Mouse (Mus musculus) spleen, adult 18-20 months (tissue): ENCODE results near the gene Eno2.

Experiments
- DNase-seq, 2 experiments: peaks; one replicate each; pipeline ENCODE4 v3.0.0; 2022; ENCODE audit warnings: mixed read lengths in 2 of 2

Gene Eno2

GRCm38 (mm10) chr6:124738511-124739023 lies 30.9 kb downstream of the Eno2 start, which contains the start of gene Ptpn6:
TSS of gene Ptpn6 (minus strand) at chr6:124738714.
- DNase-seq: peak in 1 of 2 experiments; percentile 47

DNA sequence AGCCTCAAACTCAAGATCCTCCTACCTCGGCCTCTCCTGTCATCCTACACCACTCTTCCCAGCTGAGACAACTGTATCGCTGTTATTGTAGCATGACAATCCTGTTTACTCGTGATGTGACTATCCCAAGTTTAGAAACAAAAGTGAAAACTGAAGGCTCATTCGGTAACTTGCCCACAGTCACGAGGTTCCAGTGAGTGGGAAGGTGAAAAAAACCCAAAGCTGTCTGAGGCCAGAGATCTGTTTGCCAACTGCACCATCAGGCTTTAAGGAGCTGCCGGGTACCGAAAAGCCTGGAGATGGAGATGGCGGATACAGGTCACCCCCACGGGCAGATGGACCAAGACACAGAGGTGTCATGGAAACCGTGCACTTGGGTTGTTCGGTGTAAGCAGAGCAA lies 32.4 kb downstream of the Eno2 start:
- no peak for DNase-seq

DNA sequence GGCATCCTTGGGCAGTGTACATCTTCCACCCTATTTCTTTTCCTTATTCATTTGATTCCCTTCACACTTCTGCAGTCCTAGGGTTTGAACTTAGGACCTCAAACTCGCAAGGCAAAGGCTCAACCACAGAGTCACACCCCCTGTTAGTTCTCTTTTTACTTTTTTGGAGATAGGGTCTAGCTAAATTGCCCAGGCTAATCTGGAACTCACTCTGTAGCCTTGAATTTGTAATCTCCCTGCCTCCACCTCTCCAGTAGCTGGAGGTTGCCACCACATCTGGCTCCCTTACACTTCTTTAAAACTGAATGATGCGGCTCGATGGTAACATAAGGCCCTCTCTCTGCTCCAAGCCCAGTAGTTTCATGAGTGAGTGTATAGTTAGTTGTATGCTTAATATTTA lies 35.1 kb downstream of the Eno2 start:
- DNase-seq: no peak

- DNase-seq: peak; percentile 85 to 91
Measured at GRCm38 (mm10) chr6:124732476-124733370, 36.8 kb downstream of the Eno2 start.

GRCm38 (mm10) chr6:124731038-124731437 lies 38.4 kb downstream of the Eno2 start:
- no peak for DNase-seq

DNA sequence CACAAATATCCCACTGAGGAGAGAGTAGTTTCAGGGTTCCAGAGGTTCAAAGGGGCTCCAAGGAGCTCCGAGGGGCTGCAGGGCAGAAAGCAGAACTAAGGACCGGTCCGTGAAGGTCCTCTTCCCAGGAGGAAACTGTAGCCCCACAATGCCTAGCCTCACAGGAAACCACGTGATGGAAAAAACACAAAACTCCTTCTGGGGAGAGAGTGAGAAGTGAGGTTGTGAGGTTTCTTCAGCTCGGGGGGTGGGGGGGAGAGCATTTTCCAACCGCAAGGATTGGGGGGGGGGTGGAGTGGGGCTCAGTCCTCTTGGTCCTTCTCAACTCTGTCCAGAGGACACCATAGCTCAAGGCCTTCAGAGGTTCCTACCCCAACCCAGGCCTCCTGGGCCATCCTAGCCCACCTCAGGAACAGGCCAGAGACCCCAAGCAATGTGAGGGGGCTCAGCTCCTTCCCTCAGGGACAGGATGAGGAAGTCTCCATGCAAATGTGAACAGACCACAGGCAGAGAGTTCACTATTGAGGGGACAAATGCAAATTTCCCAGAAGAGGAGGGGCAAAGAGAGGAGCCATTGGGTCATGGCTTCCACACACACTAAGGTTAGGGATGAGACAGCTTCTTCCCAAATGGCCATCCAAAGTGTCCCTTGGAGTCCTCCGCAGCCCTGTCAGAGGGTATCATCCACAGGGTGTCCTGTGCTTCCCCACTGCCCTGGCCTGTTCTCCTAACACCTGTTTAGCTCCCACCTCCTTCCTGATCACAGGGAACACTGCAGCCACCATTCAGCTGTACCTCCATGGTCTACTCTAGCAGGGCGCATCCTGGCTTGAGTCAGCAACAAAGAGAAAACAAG lies 39.4 kb downstream of the Eno2 start:
- DNase-seq: peak; percentile 65 to 69

GRCm38 (mm10) chr6:124728621-124729020 lies 40.9 kb downstream of the Eno2 start:
- DNase-seq: no peak

GRCm38 (mm10) chr6:124724472-124724871 lies 45.0 kb downstream of the Eno2 start:
- no peak for DNase-seq

GRCm38 (mm10) chr6:124723541-124723940 lies 45.9 kb downstream of the Eno2 start:
- peak; percentile 55 to 56 for DNase-seq

- DNase-seq: no peak
Measured at GRCm38 (mm10) chr6:124722876-124723473, 46.5 kb downstream of the Eno2 start.

DNA sequence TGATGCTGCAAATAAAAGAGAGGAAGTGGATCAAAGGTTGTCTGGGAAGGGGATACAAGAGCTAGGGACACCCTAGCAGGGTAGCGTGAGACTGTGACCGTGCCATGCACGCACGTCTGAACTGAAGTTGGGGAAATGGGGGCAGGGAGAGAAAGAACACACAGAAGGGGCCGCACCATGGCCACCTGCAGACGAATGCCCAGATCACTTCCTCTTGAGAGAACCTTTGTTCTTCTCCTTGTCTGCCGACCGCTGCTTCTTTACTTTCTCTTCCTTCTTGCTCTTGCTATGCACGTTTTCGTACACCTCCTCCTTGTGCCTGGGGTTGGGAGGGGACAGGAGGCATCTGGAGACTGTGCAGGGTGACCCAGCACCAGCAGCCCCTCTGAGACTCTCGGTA lies 48.6 kb downstream of the Eno2 start:
- DNase-seq: peak; percentile 47 to 59

DNA sequence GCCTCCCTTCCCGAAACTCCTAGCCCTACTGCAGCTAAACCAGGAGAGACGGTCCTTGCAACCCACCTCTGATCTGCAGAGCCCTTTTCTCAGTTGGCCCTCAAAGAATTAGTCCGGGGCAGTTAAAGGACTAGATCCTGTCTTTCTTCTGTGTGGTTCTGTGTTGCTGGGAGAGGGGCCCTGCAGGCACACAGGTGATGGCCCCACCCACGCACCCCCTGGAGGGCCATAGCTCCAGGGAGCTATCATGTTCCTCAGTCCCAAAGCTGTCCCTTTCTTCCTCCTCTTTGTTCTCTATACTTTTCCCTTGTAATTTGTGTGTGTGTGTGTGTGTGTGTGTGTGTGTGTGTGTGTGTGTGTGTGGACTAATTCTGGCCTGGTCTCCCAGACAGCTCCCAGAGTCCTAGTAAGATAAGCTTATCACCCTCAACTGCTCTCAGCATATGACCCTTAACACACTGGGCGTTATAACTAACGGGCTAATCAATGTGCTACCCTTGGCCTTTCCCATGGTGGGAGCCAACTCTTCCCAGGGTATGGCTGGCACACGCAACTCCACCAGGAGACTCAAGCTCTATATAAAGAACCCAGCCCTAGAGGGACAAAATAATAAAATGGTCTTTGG lies 50.0 kb downstream of the Eno2 start:
- DNase-seq: no peak

DNA sequence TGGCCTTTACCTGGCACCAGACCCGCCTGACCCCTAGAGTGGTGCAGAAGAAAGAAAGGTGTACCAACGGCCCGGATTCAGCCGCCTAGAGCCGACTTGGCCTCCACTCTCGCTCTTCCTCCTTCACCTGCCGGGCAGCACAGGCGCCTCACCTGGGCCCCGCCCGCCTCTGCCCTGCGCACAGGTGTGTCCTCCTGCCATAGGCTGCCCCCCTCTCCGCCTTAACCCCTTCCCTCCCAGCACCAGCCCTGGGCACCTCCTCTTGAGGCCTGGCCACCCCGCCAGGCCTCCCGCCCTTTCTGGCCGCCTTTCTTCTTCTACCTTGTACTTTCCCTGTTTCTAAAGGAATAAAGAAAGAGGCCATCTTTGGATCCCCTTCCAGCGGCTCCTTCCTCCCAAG lies 50.8 kb downstream of the Eno2 start:
- no peak for DNase-seq

DNA sequence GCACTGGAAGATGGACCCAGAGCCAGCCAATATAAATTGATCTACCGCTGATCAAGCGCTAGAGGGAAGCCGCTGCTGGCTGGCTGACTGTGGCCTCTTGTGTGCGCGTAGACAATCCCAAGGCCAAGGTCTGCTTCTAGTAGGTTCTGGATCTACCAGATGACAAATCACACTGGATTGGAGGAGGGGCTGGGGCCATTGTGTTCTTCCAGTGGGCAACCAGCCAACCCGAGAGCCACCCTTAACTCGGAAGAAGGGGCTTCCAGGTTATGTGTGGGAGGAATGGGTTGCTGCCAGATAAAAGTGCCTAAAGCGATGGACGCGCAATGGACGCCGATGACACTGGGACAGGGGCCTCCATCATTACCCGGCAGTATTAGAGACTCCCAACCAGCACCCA lies 51.5 kb downstream of the Eno2 start:
- no peak for DNase-seq

DNA sequence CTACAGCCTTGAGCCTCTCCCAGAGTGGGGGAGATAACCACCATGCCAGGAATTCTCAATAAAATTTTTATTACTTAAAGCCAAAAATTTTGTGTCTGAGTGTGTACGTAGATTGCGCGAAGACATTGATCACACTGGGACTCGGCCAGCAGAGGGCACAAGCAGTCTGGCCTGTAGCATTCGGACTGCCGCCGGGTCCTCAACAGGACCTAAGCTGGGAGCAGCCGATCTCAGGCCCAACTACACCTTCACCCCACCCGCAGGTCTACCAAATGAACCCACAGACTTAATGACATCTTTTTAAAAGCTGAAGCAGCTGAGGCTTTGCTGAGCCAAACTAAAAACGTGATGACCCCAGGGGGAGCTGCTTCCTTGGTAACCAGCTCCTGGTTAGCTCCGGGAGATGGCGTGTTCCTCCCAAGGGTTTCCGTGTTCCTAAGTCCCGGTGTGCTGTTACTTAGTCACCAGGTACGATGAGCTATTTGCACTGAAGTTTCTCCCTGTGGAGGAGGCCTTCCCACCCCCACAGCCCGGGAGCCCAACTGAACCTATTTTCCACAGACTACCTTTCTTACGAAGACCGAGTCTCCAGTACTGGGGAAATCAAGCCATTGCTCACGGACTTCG lies 52.5 kb downstream of the Eno2 start:
- DNase-seq: peak; percentile 57 to 70

GRCm38 (mm10) chr6:124712918-124713317 lies 56.6 kb downstream of the Eno2 start:
- no peak for DNase-seq

GRCm38 (mm10) chr6:124711824-124712782 lies 57.4 kb downstream of the Eno2 start, which contains the start of the genes Emg1 and Phb2:
TSS of gene Emg1 (minus strand) at chr6:124712178.
TSS of gene Phb2 (plus strand) at chr6:124712336.
- peak; percentile 95 to 97 for DNase-seq
